In the genomic region with DNA sequence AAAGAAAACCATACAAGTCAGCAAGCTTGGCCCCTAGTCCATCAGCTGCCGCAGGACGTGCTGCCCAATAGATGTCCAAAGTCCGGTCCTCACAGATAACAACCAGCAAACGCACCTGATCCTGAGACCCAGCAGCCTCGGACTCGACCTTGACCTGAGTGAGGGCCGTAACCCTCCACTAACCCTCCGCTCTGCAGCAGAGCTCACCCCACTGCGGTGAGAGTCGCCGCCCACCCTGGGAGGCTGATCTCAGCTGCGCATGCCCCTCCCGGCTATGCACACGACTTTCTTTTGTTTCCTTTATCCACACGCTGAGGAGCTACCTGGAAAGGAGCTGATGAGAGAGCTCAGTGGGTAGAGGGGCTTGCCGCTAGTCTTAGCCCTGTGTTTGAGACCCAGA, we compare ENCODE assay signal across 8 mouse cellular contexts. TPM values are rescaled to one million over a fixed set of nuclear protein-coding genes. Genes with fewer than 3 reads are reported as not detected.
A peak's percentile ranks its signal among the peaks of the same experiment; 100 is the strongest.
DNase-seq lines count a peak whose midpoint lies in the region; ATAC-seq and TF ChIP-seq lines count a peak whose summit lies in the region.

No protein-coding gene starts in this region.

- in situ Hi-C loops in ES-E14 (cut with MboI; ENCODE audit: low sequenced_read_pairs in 2 of 2, unreplicated experiment in 2 of 2), result no loop called here

- H3K9me3 ChIP-seq in ES-E14 (ENCODE audit: control insufficient read depth, insufficient read depth, low read depth, low read length), result no peaks in the 10 kb centered on the region
- H3K9me3 ChIP-seq in heart, postnatal 0 days (replicated peaks; ENCODE audit: control insufficient read depth, low read length), result no peaks in the 10 kb centered on the region

- H3K4me2 ChIP-seq in heart, postnatal 0 days (ENCODE audit: low read depth, low read length), result peak overlapping the region; percentile 69

- WGBS in heart, postnatal 0 days, result 7% methylated on average over 16 of the region's 16 CpGs
- 31% methylated on average over 16 of the region's 16 CpGs for WGBS in macrophage (ENCODE audit: missing documents)

- DNase-seq in adrenal gland, postnatal 14 days, result peak; percentile 28
- DNase-seq in adrenal gland, adult (ENCODE audit: inconsistent age in 2 of 2, low spot score in 1 of 2), result no peak
- DNase-seq in ES-E14 (ENCODE audit: low read depth, low spot score) (no peak), MN1 (ENCODE audit: low spot score) (no peak)
- DNase-seq in heart, postnatal 0 days (ENCODE audit: low spot score), result peak; percentile 52
- no peak for DNase-seq in adrenal gland, adult 2 months
- DNase-seq in urinary bladder, adult 18-20 months (ENCODE audit: low spot score in 2 of 2), result no peak

- ATAC-seq in heart, postnatal 0 days (ENCODE audit: insufficient read depth, low read depth), result peak; percentile 56; the same call in 1 of the 2 replicates

- H3K36me3 ChIP-seq in ES-E14 (ENCODE audit: control insufficient read depth, insufficient read depth, low read length, poor library complexity, severe bottlenecking), result peaks cover 5% of the 10 kb centered on the region; the same call in 1 of the 2 replicates
- H3K36me3 ChIP-seq in heart, postnatal 0 days (replicated peaks; ENCODE audit: control insufficient read depth, insufficient read depth, low read length), result peaks cover 26% of the 10 kb centered on the region
- peaks cover 30% of the 10 kb centered on the region for H3K36me3 ChIP-seq in macrophage (ENCODE audit: inconsistent target)

- peak overlapping the region; percentile 5 to 21; a peak in 1 of 4 replicates for H3K4me3 ChIP-seq in ES-E14 (ENCODE audit: insufficient read depth in 1 of 2, low read depth in 1 of 2, low read length in 2 of 2, poor library complexity in 1 of 2, severe bottlenecking in 1 of 2)
- peak overlapping the region; percentile 41 for H3K4me3 ChIP-seq in heart, postnatal 0 days (ENCODE audit: low read depth, low read length)
- peak overlapping the region; percentile 0; the same call in 1 of the 2 replicates for H3K4me3 ChIP-seq in macrophage (ENCODE audit: inconsistent target)

- H3K9ac ChIP-seq in ES-E14 (ENCODE audit: insufficient read depth, low read depth, low read length, poor library complexity, severe bottlenecking), result no peak overlapping the region
- peak overlapping the region; percentile 59 for H3K9ac ChIP-seq in heart, postnatal 0 days (replicated peaks; ENCODE audit: low read depth, low read length)

- TF ChIP-seq CTCF in heart, postnatal 0 days (IDR thresholded peaks at IDR 0.05; ENCODE audit: low read depth), result no peak

- no peaks in the 10 kb centered on the region for H3K27me3 ChIP-seq in heart, postnatal 0 days (ENCODE audit: control insufficient read depth, insufficient read depth, low read length)

- H3K79me2 ChIP-seq in macrophage (ENCODE audit: inconsistent target), result peaks cover 3% of the 10 kb centered on the region; the same call in 1 of the 2 replicates

- H3K27ac ChIP-seq in ES-E14 (ENCODE audit: insufficient read depth, low read depth, low read length, poor library complexity, severe bottlenecking) (no peak overlapping the region), macrophage (peak overlapping the region; percentile 10; the same call in 1 of the 2 replicates)
- no peak overlapping the region for H3K27ac ChIP-seq in heart, postnatal 0 days (ENCODE audit: low read depth)

- H3K4me1 ChIP-seq in ES-E14 (ENCODE audit: control insufficient read depth in 2 of 2, insufficient read depth in 2 of 2, low read length in 2 of 2, poor library complexity in 1 of 2), result peaks cover 0 to 22% of the 10 kb centered on the region in 2 experiments; a peak in 3 of 4 replicates
- H3K4me1 ChIP-seq in heart, postnatal 0 days (ENCODE audit: control insufficient read depth, insufficient read depth), result peaks cover 8% of the 10 kb centered on the region; the same call in 1 of the 2 replicates

- TF ChIP-seq EP300 in heart, postnatal 0 days (IDR thresholded peaks at IDR 0.05; ENCODE audit: low read depth), result no peak

TF ChIP-seq in ES-E14, 5 proteins besides CTCF, POLR2A, EP300 and RAD21:
- TF ChIP-seq ZC3H11A (IDR thresholded peaks at IDR 0.05; ENCODE audit: borderline replicate concordance, low read depth, low read length), result no peak

RNA-seq across cellular contexts. Expression of a gene that starts 11.8 kb away (rescaled TPM):
- total RNA-seq in adrenal gland, postnatal 14 days (2021), result 42.0 and 42.4 TPM in 2 replicates
- 23.3 and 27.4 TPM in 2 replicates for total RNA-seq in ES-E14 (2012; rRNA removed)
- total RNA-seq in heart, postnatal 0 days (2014; rRNA removed; ENCODE audit: low replicate concordance), result 67.9 and 79.0 TPM in 2 replicates
- 42.7 and 45.7 TPM in 2 replicates for polyA plus RNA-seq in heart, postnatal 0 days (2015; fragmentation: Nextera tagmentation; extraction: Ambion mirVana)
- 10 to 100 TPM in 22 of 26 experiments, 1 to 10 TPM in 4; 4.2 to 89.0 (median 47.5) TPM for total RNA-seq in macrophage (2018; cell fraction: chromatin; rRNA removed)
- total RNA-seq in macrophage (2018; cell fraction: cytosol; rRNA removed), result 10 to 100 TPM; 16.0 to 98.5 (median 45.4) TPM
- total RNA-seq in macrophage (2018; cell fraction: nucleus; rRNA removed), result 100 to 1,000 TPM in 2 of 26 experiments, 10 to 100 TPM in 24; 11.3 to 126 (median 54.7) TPM
- 27.5 to 46.5 TPM (median 35.7 TPM) in 3 replicates for polyA plus RNA-seq in macrophage (2018)
- total RNA-seq in adrenal gland, adult 2 months (2021), result 10 to 100 TPM; 36.6 to 56.5 TPM
- polyA plus RNA-seq in adrenal gland, adult 2 months (2012; rRNA removed), result 132 and 142 TPM in 2 replicates

RNA-seq across cellular contexts. Expression of a gene that starts 20.9 kb away (rescaled TPM):
- total RNA-seq in adrenal gland, postnatal 14 days (2021), result 1.8 and 2.3 TPM in 2 replicates
- total RNA-seq in ES-E14 (2012; rRNA removed), result 0.27 and 0.53 TPM in 2 replicates
- total RNA-seq in heart, postnatal 0 days (2014; rRNA removed; ENCODE audit: low replicate concordance), result not detected in 2 replicates
- polyA plus RNA-seq in heart, postnatal 0 days (2015; fragmentation: Nextera tagmentation; extraction: Ambion mirVana), result 0.10 and 0.15 TPM in 2 replicates
- not detected for total RNA-seq in macrophage (2018; cell fraction: chromatin; rRNA removed)
- not detected for total RNA-seq in macrophage (2018; cell fraction: cytosol; rRNA removed)
- total RNA-seq in macrophage (2018; cell fraction: nucleus; rRNA removed), result not detected
- not detected in 3 replicates for polyA plus RNA-seq in macrophage (2018)
- 1 to 10 TPM in 1 of 2 experiments, under 1 TPM in 1; 0.66 to 1.9 TPM for total RNA-seq in adrenal gland, adult 2 months (2021)
- polyA plus RNA-seq in adrenal gland, adult 2 months (2012; rRNA removed), result 1.2 and 1.4 TPM in 2 replicates

RNA-seq across cellular contexts. Expression of a gene that starts 37.8 kb away (rescaled TPM):
- total RNA-seq in adrenal gland, postnatal 14 days (2021), result 45.9 and 46.9 TPM in 2 replicates
- total RNA-seq in ES-E14 (2012; rRNA removed), result 23.8 and 32.7 TPM in 2 replicates
- total RNA-seq in heart, postnatal 0 days (2014; rRNA removed; ENCODE audit: low replicate concordance), result 41.2 and 67.4 TPM in 2 replicates
- polyA plus RNA-seq in heart, postnatal 0 days (2015; fragmentation: Nextera tagmentation; extraction: Ambion mirVana), result 53.6 and 56.1 TPM in 2 replicates
- 10 to 100 TPM; 13.3 to 67.7 (median 37.2) TPM for total RNA-seq in macrophage (2018; cell fraction: chromatin; rRNA removed)
- 10 to 100 TPM in 25 of 26 experiments, 1 to 10 TPM in 1; 9.9 to 21.9 (median 15.1) TPM for total RNA-seq in macrophage (2018; cell fraction: cytosol; rRNA removed)
- 10 to 100 TPM; 10.5 to 54.0 (median 24.5) TPM for total RNA-seq in macrophage (2018; cell fraction: nucleus; rRNA removed)
- polyA plus RNA-seq in macrophage (2018), result 4.0 to 14.4 TPM (median 12.6 TPM) in 3 replicates
- 10 to 100 TPM; 25.9 to 47.0 TPM for total RNA-seq in adrenal gland, adult 2 months (2021)
- polyA plus RNA-seq in adrenal gland, adult 2 months (2012; rRNA removed), result 36.2 and 42.9 TPM in 2 replicates

Comparison
In these comparisons a context has a peak if more than half of its experiments do, and no peak if none do; other contexts are left out.
1. DNase-seq: peak in adrenal gland, postnatal 14 days (single experiment) and heart, postnatal 0 days (single experiment); none in adrenal gland, adult (0 of 2), ES-E14 (single experiment), MN1 (single experiment), adrenal gland, adult 2 months (single experiment) and urinary bladder, adult 18-20 months (0 of 2).
2. Peak in every context shown above with its lines, with median percentiles within 50 percentile points of each other: H3K4me3 ChIP-seq.